Mouse (Mus musculus) gastrocnemius, adult 8-10 months (tissue): ENCODE data around the gene Htra2. TPM values are rescaled to one million over a fixed set of nuclear protein-coding genes. Genes with fewer than 3 reads are reported as not detected.

Source experiments
- DNase-seq, 2 experiments: peaks; one replicate each; pipeline ENCODE4 v3.0.0; 2022; ENCODE audit warnings: low spot score in 2 of 2
- total RNA-seq, 4 experiments: library from RNA; stranded (reverse); gene quantifications; 2 replicates each; pipeline ENCODE4 v1.2.4; 2022

Htra2 gene
- total RNA-seq, 4 experiments from 2014 or later: 16.6 to 16.9 (median 16.7) TPM

DNA sequence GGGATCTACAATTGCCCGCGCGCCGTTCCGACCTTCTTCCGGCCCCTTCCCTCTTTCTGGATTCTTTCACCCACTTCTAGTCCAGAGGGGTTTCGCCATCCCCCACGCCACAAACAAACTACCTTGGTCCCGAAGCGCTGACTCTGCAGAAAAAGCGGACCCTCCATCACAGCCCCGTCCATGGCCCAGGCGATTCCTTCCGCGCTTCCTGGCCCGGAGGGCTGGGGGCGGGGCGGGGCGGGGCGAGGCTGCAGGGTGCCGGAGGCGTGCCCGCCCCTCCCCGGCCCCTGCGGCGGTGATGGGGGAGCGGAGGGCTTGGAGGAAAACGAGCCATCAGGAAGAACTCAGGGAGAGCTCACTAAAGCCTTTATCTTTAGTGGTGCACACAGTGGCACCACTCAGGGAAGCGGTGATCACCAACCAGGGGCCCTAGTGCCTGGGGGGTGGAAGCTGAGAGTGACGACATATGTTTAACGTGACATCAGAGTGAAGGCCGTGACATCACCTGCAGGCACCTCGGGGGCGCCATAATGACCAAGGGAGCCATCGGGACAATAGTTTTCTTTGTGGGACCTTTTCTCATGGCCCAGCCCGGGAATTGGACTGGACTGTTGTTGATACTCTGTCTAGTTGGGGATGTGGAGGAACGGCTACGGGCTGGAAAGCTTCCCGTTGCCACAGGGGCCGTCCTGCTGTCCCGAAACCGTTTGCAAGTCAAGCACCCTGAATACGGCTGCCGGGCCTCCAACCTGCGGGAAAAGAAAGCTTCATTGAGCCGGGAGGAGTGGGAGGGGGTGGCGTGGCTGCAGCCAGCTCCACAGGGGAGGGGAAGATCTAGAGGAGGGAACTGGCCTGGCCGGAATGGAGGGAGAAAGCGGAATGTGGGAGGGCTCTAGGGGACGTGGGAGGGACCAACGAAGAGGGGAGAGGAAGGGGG lies 21.6 kb downstream of the Htra2 start, which contains the start of the genes Dok1 and Loxl3:
Dok1 (minus strand) TSS at position 223 of the 937 bp plus-strand sequence.
Loxl3 (plus strand) TSS at position 925 of the 937 bp plus-strand sequence.
- DNase-seq: peak; percentile 33 to 53

DNA sequence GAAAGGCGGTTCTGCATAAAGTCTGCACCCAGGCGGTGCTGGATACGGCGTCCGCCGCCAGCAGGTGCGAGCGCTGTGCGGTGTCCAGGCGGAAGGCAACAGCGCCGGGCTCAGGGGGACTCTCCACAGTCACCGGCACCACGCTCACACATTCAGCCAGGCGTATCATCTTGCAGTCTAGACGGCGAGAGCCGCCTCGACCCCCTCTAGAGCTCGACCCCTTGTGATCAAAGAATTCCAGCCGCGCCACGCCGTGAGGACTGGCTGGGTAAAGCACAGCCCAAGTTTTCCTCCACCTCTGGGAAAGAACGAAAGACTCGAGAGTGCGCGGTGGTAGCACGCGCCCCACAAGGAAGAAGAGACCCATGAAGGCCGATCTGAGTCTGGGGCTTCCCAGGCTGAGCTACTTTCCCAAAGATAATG lies 22.3 kb downstream of the Htra2 start:
- no peak for DNase-seq

DNA sequence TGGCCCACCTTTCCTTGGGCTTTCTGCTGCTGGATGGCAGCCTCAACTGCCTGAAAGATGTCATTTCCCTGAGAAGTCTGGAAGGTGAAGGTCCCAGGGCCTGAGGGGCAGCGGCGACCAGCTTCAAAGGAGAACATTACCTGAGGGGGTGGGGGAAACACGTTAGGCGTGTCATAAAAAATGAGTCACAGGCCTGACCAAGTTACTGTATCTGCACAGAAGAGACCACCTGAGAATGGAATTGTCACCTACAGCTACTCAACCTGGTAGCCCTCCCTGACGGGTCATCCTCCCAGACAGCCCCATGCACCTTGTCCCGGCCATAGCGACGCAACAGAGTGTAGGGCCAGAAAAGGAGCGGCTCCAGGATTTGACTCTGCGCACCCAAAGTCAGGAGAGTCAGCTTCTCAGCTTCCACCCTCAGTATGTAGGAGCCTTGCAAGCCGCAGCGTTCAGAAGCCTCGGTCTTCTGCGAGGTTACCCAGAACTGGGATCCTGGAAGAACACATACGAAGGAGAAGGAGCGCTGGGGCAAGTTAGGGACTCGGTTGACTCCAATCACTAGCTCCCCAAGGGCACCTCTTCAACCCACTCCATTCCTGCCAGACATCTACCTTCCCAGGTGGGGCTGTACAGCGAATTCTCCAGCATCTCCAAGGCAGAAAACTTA lies 23.0 kb downstream of the Htra2 start:
- no peak for DNase-seq

DNA sequence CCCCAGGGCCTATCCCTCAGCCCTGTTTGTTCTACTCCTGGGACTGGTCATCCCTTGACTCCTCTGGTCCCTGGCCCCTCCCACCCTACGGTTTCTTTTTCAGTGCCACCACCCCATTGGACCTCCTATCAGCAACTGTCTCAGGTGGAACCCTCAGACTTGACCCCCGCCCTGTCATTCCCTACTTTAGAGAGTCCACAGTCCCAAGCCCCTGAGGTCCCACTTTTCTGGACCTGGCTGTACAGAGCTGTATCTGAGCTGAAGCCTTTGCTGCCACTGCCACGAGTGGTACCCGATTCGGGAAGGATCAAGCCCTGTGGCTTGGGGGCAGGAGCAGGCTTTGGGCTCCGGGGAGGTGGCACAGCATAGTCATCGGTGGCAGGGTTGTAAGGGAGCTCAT lies 24.0 kb downstream of the Htra2 start:
- no peak for DNase-seq

DNA sequence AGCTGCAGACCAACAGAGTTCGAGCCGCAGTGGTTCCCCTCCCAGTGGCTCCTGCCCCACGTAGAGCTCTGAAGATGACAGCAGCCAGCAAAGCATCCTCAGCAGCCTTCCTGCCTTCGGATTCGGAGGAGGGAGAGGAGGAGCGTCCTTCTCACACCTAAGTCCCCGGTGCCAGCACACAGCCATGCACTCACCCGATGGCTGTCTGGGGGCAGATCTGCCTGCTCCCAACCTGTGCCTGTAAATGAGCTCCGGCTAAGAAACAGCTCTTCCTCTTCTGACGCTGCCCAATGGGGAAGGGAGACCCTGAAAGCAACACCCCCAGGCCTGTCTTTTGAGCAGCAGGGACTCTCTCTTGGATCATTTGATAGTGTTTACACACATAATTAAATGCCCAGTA lies 25.3 kb downstream of the Htra2 start:
- DNase-seq: no peak

DNA sequence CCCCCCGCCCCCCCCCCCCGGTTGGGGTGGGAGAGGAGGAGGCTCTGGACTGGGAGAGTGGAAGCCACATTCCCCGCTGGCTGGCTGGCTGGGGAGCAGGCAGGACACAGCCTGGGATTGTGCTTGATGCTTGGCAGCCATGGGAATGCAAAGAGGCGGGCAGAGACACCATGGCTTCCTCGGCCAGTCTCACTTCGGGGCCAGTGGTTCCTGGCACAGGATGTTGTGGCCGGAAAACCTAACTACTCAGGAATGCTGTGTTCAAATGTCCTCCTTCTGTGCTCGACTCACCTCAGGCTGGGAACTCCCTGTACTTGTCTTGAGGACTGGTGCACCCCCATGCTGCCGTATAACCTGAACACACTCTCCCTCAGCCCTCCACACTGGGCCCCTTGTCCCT lies 27.4 kb downstream of the Htra2 start:
- no peak for DNase-seq

DNA sequence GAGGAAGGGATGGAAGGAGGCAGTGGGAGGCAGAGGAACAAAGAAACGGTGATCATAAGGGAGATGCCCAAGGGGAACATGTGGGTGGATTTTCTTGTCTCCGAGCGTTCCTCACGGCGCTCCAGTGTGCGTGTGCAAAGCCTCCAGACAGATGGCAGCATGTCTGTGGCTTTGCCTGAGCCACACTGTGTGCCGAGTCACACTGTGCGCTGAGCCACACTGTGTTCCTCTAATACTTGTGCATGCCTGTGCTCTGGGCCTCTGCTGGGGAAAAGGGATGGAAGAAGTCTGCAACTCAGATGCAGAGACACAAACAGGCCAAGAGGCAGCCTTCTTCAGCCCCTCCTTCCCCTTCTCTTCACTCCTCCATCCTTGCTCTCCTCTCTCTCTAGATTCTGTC lies 27.8 kb downstream of the Htra2 start:
- DNase-seq: no peak

DNA sequence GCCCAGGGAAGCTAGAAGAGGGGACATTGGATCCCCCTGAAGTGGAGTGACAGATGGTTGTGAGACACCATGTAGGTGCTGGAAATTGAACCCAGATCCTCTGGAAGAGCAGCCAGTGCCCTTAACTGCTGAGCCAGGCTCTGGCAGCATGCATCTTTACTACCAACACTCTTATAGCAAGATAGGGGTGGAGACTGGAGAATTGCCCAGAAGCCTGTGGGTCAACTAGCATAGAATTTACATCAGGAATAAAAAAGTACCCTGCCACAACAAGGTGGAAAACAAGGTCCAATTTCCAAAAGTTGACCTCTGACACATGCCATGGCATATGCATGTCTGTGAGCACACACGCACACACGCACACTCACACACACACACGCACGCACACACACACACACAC lies 29.9 kb downstream of the Htra2 start:
- DNase-seq: no peak

DNA sequence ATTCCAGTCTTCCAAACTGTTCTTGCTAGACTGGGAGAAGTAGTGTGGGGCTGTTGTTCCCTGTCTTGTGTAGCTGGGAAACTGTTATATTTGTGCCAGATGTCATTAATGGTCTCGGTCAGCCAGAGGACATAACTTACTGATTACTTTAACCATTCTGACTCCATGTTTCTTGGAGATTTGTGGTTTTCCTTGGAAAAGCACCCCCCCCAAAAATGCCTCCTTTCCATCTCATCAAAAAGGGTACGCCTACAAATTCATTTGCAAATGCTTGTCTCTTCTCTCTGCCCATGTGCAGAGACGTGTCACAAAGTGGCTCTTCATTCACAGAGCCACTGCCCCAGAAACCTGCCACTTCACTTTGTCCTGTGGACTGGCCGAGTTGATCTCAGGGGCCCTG lies 30.7 kb downstream of the Htra2 start:
- DNase-seq: no peak

DNA sequence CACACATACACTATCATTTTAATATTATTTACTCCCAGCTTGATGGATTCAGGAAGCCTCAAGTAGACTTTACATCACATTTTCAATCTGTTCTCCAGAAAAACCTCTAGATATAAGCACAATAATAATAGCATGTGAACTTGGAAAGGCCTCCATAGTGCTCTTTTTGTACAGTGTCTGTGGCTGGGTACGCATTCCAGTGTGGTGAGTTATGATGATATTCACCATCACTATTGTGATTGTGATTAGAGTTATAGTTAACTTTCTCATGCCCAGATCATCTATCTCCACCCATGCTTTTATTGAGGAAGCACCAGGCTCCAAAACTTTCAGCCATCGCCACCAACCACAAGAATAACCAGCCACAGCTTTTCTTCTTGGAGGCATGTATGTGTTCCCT lies 31.3 kb downstream of the Htra2 start:
- DNase-seq: no peak

DNA sequence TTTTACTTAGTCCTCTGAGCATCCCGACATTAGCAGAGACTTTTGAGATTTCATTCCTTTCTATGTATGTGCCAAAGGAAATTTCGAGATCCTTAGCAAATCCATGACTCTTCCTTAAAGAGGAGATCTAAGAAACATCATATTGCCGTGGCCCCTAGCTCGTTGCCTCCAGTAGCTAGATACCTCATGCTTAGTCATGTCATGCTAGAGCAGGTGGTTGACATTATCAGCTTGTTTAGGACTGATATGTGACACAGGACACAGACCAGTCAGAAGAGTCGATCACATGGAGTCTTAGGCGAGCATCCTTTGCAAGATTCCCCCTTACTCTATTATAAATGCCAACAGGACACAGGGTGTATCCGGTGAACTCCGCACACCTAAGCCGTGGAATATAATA lies 32.1 kb downstream of the Htra2 start:
- no peak for DNase-seq

DNA sequence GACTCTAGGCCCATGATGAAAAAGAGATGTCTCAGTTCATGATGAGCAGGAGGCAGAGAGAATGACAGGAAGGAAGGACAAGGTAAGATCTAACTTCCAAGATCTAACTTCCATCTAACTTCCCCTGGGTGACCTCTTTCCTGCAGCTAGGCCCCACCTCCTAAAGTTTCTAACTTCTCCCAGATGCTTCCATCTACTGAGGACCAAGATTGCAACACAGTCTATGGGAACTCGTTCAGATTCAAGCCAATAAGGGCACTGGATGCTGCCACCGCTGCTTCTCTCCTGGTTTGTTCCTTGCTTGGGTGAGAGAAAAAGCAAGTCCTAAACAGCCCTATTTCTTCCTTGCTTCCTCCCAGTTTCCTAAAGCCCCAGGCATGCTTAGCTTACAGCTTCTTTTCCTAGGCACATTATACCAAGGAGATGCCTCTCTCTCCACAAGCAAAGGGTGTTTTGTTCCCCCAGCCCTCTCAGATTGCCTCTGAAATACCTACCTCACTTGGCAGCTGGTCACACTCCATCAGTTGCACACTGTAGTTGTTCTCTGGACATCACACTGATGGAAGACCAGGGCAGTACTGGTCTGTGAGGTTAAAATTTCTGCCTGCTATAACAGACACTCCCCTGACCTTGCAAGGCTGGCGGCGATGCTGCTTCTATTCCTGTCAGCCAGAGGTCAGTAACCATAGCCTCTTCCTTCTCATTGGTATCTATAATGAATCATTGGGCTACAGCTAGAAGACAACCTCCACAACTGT lies 34.1 kb downstream of the Htra2 start:
- DNase-seq: no peak

DNA sequence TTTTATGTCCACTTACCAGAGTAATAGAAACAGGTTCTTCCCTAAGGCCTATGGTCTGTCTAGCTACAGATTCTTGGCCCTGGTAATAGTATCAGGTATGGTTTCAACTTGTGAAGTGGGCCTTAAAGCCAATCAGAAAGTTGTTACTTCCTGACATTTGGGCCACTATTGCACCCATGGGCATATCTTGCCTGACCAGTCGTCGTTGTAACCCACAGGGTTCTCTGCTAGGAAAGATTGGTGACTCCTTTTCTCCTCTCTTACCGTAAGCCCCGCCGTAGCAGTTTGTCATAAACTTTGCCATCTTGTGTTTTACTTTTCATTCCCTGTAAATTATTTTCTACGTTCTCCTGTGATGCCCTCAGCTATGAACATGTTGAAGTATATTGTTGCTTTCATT lies 35.0 kb downstream of the Htra2 start:
- no peak for DNase-seq

DNA sequence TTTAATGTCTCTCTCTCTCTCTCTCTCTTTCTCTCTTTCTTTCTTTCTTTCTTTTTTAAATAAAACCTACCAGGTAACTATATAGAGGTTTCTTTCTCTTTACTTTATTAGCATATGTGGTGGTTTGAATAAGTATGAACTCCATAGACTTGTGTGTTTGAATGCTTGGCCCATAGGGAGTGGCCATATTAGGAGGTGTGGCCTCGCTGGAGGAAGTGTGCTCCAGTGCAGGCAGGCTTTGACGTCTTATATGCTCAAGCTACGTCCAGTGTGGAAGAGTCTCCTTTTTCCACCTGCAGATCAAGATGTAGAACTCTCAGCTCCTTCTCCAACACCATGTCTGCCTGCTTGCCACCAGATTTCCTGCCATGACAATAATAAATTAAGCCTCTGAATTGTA lies 36.0 kb downstream of the Htra2 start:
- no peak for DNase-seq

DNA sequence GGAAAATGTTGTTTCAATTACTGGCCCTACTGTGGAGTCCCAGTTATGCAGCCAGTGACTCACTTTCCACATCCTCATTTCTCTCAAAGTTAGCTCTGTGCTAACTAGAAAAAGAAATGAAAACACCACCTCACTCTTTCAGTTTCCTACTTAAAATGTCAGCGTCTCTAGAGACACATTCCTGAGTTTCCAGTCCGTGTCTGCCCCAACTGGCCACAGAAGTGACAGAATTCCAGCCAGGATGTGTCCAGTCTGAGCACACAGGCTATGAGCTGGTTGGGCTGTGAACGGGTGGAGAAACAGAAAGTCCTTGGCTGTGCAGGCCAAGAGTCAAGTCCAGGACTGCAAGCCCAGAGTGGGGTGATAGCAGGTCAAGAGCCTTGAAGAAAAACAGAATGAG lies 37.9 kb downstream of the Htra2 start:
- DNase-seq: peak; percentile 45 to 52

DNA sequence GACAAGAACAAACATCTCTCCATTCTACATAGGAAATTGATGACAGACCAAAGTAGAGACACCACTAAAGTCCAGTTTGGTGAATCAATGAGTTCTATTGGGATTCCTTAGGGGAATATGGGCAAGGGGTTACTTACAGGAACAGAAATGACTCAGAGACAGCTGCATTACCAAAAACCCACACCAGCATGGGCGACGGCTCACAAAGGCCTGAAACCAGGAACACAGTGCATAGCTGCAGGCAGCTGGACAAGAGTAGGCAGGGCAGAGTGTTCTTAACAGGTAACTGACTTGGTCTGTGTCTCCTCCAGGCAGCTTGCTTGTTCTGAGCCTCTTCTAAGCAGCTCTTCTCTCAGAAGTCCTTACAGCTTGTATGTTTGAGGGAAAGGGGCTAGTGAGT lies 39.3 kb downstream of the Htra2 start:
- DNase-seq: no peak

DNA sequence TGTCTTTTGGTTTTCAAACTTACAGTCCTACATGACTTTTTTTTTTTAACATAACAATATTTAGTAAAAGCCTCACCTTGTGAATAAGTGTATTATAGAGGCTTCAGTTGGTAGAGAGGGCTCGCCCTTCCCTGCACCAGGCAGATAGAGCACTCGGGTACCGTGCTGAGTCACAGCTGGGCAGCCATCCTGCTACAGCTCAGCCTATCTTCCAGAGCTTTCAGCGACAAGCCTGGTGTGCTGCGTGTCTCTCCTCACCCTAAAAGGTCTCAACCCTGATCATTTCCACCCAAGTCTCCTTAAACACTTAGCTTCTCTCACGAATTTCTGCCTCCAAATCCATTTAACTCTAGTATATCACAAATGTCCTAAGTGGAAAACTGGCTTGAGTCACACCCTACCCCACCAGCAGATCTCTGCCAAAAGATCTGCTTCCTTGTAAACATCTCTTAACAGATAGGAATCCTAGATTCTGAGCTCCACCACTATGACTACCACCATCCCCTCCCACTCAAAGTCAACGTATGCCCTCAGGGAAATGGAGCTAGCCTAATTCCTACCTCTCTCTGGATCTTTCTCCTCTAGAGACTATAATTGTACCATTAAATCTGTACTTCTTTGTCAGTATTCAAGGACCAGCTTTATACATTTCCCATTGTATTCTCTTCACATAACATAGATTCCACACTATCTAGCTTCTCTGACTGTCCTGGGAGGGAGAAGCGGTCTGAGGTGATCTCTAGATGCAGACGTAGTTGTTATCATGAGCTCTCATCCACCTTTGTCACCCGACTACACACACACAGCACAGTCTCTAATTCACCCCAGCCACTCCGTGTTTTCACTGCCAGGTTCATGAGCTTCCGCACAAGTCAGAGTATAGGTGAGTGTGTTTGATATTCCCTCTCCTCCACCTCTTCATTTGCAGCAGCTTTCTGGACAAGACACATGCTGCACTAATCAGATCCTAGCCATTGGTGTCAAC lies 40.3 kb downstream of the Htra2 start:
- DNase-seq: no peak

DNA sequence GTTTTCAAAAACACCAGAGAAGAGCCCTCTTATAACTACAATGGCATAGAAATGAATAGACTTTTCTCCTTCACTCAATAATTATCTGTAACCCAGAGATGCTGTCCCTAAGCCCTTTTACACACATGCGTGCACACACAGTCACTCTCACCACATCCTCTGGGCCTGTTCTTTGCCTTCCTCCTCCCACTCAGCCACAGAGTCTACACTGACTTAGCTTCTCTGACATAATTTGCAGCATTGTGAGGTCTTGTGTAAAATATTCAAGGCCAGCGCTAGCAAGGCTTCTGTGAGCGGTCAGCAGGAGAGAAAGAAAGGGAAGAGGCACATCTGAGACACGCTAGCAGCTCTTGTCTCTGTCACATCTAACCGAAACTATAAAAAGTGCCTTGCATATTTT lies 41.6 kb downstream of the Htra2 start:
- no peak for DNase-seq

DNA sequence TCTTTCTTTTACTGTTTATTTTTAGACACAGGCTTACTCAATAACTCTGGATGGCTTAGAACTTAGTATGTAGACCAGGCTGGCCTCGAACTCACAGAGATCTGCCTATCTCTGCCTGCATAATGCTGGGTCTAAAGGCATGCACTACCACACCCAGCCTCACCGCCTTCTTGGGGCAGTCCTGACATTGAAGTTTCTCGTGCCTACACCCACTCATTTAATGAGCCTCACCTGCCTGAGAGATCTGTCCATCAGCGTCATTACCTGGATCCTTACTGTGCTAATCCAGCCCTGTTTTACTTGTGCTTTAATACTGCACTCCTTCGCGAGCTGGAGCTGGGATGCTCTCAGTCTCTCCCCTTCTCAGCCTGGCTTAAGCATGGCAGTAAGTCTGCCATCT lies 43.3 kb downstream of the Htra2 start:
- DNase-seq: no peak

DNA sequence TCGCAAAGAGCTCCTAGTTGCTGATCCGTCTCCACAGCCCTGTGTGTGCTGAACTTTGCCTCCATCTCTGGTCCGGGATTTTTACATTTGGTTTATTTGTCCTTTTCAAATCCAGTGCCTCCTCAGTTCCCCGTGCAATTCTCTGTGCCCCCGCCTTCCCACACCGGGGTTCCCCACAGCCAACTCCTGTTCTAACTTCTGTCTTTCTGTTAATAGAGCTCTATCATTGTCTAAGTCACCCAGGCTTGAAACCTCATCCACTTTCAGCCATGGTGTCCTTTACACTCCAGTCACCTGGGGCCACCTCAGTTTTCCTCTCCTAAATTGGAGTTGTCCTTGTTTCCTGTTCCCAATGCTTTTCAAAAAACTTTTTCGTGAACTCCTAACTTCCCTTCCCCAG lies 43.8 kb downstream of the Htra2 start:
- DNase-seq: no peak

DNA sequence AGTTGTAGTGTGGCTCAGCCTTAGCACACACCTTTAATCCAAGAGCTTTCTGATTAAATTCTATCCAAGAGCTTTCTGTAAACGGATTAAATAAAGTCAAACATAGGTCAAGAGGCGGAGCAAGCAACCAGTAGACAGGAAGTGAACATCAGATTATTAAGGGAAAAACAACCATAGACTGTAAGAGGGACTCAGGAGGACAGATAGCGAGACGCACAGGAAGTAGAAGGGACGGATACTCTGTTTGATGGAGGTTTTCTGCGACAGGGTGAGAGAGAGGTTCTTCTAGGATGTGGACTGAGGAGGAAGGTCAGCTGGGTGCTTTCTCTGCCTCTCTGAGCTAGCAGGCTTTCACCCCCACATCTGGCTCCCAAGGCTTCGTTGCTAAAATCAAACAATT lies 45.1 kb downstream of the Htra2 start:
- no peak for DNase-seq
